Mouse (Mus musculus) hindlimb bud, embryonic 11.5 days (tissue): ENCODE results near the gene Ankrd33b.

Source experiments
- DNase-seq: peaks from one replicate; pipeline ENCODE4 v3.0.0-alpha.2; 2012; ENCODE audit warnings: low read depth, low spot score; ENCODE audit errors: extremely low spot score

Ankrd33b gene

GRCm38 (mm10) chr15:31244696-31245445, 122.7 kb downstream of the Ankrd33b start:
- no peak for DNase-seq

- DNase-seq: no peak
Observed at GRCm38 (mm10) chr15:31243260-31243659, 124.3 kb downstream of the Ankrd33b start.
